Mouse (Mus musculus): ENCODE data around the gene Emsy. TPM values are rescaled to one million over a fixed set of nuclear protein-coding genes. Genes with fewer than 3 reads are reported as not detected.

Emsy gene
- total RNA-seq, 1 experiment from 2014 or later, result 51.5 TPM

Other genes starting within 250 kb of the Emsy start
- gene Gucy2d, start 216.4 kb downstream of the Emsy start, total RNA-seq (2017), result not detected in 2 replicates
- 0.06 and 0.69 TPM in 2 replicates for gene Lrrc32, start 167.5 kb downstream of the Emsy start, total RNA-seq (2017)
- gene Thap12, start 46.3 kb upstream of the Emsy start, total RNA-seq (2017), result 79.3 and 86.2 TPM in 2 replicates
- gene Wnt11, start 178.3 kb upstream of the Emsy start, total RNA-seq (2017), result not detected in 2 replicates

All from hematopoietic stem cell, adult 5-6 weeks (primary cell).